Mouse (Mus musculus): ENCODE measurements at regions not wholly inside any gene's neighbourhood (a gene's known extent, or its start where the extent isn't known, plus 50 kb on each side); places are given as distances from the start of the nearest gene placed in this dataset.

DNA sequence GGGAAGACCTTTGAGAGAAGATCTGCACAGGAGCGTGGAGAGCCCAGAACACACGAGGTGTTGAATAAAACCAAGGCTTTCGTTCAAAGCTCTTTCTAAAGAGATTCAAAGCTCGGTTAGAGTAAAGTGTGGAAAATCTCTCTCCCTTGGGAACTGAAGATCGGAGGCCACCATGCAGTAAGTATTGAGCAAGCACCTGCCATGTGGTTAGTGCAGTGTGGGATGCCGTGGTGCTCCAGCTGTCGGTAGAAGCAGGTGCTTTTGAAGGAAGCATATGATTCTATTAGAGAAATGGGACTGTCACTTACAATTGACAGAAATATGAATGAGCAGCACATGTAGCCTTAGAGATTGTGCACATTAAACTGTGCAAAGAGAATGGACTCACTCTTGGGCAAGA is 108.5 kb upstream of the Dusp10 start:
- TF ChIP-seq CTCF (IDR thresholded peaks at IDR 0.05; ENCODE audit: low read depth, low read length), result no peak
- TF ChIP-seq GATA1 (IDR thresholded peaks at IDR 0.05; ENCODE audit: borderline replicate concordance, low read length), result no peak
- no peak for TF ChIP-seq TAL1 (conservative IDR thresholded peaks at IDR 0.05; ENCODE audit: low read depth, low read length)
